Mouse (Mus musculus) brain, embryonic 18.5 days (tissue): ENCODE measurements around the gene Dnah11.
A peak's percentile ranks its signal among the peaks of the same experiment; 100 is the strongest.

ENCODE experiments used
- DNase-seq: peaks from one replicate; pipeline ENCODE4 v3.0.0-alpha.2; 2012; ENCODE audit warnings: low read depth, low spot score

Dnah11 gene

DNA sequence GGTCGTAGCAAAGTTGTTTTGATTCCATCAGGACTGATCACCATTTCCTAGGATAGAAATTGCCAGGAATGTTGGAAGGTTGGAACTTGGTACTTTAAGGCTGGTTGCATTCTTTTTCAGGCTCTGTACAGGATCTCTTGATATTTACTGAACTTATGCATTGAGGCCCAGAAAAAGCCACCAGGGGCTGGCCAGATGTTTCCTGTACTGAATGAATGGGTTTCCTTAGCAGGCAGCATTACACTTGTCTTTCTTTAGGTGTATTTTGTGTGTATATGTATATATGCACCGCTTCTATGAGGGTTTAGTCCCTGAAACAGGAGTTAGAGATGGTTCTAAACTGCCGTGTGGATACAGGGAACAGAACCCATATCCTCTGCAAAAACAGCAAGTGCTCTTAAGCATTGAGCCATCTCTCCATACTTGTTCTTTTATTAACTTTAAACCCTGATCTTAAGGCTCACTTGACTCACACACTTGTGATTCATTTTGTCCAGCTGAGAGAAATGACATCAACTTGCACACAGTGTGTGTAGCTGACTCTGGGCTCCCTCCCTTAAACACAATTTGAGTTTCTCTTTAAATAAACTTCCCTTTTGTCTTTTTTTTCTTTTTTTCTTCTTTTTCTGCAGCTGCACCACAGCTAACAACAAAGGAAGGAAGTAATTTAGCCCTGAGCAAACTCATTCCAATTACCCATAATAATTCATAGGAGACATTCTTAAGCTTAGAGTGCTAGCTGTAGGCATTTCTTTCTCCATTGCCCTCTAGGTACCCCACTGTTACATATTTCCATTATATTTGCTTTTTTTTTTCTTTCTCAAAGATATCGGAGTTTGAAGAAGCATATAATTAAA lies 330.9 kb downstream of the Dnah11 start:
- DNase-seq, result no peak

DNA sequence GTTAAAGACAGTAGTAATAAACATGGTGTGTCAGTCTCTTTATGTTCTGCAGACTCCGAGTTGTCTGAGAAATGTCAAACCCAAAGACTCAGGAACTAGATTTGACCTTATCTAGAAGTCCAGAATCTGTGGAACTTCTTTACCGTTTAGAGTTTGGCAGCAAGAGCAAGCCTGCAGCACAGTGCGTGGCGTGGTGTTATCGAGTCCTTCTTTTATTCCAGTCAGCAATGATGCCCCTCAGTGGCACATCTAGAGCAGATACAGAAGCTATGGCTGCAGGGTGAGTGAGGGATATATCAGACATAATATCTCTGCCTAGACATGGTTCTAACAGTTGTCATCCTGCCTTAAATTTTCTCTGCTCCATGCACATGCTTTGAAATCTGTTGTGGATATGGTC lies 336.2 kb downstream of the Dnah11 start:
- no peak for DNase-seq

DNA sequence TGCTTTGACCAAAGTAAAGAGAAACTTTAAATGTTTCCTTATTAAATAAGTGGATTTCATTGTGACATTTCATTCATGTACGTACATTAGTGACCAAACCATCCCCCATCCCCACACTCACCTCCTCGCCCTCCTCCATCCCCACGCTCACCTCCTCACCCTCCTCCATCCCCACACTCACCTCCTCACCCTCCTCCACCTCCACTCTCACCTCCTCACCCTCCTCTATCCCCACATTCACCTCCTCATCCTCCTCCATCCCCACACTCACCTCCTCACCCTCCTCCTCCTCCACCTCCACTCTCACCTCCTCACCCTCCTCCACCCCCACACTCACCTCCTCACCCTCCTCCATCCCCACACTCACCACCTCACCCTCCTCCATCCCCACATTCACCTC lies 337.6 kb downstream of the Dnah11 start:
- no peak for DNase-seq

DNA sequence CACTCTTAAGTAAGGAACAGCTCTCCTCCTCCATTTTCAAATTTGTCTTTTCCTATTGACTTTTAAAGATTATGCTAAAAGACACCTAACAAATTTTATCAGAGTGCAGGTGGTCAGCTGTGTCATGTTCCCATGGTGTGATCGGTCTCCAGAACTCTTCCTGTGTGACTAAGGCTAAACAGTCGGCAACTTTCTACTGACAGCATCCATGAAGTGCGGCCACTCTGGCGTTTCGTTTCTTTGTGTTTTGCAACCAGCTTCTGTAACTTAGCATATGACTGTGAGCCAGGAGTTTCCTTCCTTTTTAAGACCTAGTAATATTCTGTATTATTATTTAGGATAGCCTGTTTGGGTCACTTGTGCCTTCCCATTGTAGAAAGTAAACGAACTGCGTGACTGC lies 338.0 kb downstream of the Dnah11 start:
- no peak for DNase-seq

DNA sequence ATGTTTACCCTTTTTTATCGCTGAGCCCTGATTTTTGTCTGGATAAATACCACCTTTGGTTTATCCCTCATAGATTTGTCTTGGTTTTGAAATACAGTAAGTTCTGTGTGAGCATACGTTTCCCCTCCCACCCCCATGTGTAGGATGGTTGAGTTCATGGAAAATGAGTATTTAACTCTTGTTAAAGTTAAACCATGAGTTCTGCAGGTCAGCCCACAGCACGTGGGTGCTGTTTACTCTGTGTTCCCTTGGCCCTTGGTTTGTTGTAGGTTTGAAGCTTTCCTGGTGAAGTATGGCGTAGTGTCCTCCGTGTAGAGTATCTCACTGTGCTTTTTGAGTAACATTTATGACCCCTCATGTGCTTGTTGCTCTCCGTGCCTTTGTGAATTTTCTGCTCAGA lies 341.0 kb downstream of the Dnah11 start:
- no peak for DNase-seq

DNA sequence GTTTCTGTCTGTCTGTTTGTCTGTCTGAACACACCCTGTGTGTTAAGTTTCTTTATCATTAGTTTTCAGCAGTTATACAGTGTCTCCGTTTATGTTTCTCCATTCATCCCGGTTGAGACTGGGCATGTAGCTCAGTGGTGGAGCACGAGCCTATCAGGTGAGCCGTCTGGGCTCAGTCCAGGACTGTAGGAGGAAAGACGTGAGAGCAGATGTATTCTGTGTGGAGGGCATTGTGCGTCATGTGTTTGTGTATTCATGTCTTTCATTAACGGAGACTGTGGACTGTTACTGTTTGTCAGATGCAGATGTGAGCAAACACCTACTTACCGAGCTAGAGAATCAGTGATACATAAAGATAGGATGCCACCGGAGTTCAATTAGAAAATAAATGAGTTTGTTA lies 341.8 kb downstream of the Dnah11 start:
- DNase-seq, result no peak

DNA sequence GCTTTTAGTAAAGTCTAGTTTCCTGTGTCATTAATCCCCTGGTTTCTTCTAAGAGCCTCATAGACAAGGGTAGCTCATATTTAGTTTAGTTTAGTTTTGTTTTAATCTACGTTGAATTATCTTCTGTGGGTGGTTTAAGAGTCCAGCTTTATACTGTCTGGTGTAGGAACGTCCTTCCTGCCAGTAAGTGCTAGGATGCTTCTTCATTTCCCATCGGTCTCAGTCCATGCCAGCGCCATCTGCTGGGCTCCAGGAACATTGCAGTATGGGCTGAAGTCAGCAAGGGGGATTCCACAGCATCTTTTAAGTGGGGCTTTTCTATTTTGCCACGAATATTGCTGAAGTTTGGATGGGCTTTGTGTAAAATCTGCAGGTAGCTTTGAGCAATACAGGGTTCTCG lies 345.5 kb downstream of the Dnah11 start:
- no peak for DNase-seq

DNA sequence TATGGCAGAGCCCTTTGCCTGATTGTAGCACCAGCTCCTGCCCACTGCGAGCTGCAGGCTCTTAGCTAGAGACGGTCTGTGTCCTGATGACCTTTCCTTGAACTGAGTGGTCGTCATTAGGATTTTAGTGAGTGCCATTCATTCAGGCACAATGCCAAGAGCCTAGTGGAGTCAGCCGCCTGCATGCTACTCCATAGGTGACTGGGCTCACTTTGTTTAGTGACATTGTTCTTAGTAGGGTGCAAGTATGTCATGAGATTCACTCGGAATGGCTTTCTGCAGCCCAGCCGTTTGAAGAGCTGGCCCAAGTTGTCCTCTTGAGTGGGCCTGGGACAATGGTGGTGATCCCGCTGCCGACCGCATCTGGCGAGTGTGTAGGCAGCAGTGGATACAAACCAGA lies 348.4 kb downstream of the Dnah11 start:
- no peak for DNase-seq

DNA sequence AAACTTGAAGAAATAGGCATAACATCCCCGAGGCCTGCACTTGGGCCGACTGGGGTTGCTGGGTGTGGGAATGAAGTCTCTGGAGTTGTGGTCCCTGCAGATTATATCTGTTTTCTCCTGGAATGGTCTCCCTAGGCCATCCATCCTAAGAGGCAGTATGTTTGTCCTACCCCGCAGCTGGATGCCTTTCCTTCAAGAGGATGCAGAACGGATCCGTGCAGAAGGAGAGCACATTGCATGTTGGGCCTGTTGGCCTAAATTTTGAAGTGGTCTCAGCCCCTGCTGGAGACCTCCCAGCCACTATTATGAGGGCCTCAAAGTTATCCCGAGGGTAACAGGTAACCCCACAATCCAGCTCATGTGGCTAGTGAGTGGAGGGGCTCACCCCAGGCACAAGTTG lies 350.2 kb downstream of the Dnah11 start:
- DNase-seq, result no peak

DNA sequence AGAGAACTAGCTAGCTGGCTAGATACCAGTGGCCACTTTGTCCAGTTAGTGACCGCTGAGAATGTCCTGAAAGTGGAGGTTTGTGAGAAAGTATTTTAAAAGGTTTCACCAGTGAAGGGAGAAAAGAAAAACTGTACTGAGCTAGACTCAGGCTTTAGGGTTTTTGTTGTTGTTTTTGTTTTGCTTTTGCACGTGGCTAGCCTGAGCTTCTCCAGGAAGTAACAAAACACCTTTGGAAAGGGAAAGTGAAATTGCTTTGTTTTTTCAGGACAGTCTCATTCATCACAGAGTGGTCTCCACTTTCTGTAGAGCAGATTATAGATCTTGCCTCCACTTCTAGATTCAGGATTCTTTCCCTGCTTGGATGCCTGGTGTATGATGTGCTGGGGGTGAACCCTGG lies 353.9 kb downstream of the Dnah11 start:
- no peak for DNase-seq

DNA sequence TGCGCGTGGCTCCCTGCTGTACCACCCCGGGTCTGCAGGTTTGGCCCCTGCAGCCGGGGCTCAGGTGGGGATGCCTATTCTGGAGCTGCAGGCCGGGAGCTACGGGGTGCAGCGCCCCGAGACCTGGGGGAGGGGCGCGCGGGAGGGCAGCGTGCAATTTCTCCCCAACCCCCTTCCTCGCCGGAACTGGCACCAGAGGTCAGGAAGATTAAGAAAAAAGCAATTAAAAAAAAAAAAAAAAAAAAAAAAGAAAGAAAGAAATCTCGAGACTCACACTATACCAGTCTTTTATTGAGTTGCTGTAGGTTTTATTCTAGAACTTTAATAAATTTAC lies 354.8 kb downstream of the Dnah11 start:
- no peak for DNase-seq

DNA sequence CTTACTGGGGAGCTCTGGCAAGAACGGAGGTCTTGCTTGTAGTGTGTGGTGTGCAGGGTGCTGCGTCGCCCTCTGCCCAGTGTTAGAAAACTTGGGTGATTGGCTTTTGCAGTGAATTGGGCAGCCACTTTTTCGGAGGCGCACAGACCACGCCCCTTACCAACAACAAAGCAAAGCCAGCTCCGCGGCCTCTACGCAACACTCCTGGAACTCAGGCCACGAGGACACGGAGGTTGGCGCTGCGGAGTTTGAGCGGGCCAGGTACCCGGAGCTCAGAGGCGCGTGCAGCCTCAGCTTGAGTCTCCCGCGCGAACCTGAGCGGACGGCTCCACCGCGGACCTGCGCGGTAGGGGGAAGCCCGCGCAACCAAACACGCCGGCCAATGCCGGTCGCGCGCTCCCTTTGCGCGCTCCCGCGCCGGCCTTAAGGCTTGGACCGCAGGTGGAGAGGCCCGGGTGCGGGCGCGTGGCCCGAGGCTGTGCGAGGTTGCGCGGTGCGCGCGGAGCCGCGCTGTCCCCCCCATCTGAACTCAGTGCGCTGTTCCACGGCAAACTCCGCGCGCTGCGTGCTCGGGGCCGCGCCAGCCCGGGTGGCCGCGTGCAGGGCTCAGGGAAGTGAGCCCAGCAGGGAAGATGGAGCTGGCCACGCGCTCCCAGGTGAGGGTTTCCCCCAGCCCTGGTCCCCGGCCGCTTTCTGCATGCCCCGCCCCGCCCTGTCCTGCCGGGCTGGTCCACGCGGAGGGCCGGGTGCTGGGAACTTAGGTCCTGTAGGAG lies 355.4 kb downstream of the Dnah11 start:
- peak; percentile 16 for DNase-seq

DNA sequence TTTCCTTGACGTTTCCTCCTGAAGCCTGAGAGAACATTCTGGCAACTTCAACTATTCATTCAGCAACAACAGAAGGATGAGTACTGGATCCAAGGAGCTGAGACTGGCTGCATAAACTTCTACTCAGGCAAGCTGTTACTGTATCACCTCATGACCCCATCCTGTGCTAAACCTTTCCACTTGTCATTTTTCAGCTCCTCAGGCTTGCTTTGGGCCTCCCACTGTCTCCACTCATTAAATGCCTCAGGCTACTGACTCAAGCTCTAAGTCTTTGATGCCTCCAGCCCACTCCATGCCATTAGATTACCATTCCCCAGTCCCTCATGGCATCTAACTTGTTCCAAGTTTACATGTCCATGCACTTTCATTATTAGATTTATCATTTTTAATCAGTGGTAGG lies 356.2 kb downstream of the Dnah11 start:
- no peak for DNase-seq

DNA sequence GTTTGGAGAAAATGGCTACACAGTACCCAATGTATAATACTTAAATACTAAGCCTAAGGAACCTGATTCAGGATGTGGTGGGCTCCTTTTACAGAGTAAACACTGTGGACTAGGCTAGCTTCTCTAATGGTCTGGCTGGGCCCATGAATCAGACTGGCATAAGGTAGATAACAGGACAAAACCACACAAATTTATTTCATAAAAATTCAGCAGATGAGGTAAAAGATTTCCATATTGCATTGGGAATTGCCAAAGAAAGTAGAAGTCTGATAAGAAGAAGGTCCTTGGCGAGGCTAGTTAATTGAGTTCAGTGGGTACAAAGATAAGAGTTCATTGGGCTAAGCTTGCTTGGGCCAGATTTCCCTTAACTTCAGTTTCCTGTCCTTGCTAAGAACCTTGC lies 358.1 kb downstream of the Dnah11 start:
- DNase-seq, result no peak

DNA sequence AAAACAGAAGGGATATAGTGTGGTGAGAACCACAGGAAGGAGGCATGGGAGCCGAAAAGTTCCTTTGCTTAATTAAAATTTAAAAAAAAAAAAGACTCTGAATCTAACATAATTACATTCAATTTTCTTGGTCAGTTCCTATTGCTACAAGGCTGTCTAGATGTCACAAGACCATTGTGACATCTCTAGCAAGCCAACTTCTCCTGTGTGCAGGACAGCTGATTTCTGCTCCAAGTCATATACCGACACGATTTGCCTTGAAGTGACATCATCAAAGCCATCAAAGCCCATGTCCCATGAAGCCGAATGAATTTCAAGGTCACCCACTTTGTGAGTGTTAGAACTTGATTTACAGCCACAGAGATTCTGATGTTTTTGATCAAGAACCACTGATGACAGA lies 361.5 kb downstream of the Dnah11 start:
- DNase-seq, result no peak

DNA sequence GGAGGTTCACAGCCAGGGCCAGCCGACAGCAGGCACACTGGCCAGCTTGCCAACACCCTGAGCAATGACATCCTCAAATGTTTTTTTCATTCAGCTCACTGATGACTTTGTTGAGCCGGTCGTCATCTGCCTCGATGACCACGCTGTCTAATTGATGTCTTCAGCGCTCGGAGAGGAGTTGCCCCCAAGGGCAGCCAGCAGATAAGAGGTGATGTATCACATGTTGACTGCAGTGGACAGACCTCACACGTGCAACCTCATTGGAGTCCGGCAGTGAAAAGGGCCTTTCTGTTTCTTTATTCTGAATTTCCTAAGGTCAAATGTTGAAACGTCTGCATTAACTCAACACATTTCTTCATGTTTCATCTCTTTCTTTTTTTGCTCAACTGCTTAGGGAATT lies 363.5 kb downstream of the Dnah11 start:
- DNase-seq, result no peak

DNA sequence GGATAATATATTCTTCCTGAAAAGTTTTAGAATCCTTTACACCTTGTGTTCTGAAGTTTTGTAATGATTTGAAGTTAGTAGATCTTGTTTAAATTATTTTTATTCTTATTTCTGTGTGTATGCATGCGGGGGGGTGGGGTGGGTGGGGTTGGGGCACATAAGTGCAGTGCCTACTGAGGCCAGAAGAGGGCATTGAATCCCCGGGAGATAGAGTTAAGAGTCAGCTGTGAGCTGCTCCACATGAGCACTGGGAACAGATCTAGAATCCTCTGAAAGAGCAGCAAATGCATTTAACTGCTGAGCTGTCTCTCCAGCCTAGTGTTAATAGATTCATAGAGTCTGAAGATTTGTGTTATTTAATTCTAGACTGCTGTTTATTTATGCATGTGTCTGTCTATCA lies 364.2 kb downstream of the Dnah11 start:
- no peak for DNase-seq

DNA sequence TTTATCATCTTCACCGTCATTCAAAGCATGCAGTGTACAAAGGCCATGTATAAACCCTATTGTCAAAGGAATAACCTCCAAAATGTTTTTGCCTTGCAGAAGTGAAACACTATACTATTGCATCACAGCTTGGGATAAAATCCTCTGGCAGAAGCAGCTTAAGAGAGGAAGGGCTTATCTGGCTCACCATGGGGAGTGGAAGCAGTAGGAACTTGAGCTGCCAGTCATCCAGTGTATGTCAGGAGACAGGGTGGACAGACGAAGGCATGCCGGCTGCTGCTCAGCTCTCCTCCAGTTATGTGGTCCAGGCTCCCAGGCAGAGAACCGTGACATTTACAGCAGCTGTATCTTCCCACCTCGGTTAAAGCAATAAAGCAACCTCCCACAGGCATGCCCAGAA lies 366.7 kb downstream of the Dnah11 start:
- no peak for DNase-seq

DNA sequence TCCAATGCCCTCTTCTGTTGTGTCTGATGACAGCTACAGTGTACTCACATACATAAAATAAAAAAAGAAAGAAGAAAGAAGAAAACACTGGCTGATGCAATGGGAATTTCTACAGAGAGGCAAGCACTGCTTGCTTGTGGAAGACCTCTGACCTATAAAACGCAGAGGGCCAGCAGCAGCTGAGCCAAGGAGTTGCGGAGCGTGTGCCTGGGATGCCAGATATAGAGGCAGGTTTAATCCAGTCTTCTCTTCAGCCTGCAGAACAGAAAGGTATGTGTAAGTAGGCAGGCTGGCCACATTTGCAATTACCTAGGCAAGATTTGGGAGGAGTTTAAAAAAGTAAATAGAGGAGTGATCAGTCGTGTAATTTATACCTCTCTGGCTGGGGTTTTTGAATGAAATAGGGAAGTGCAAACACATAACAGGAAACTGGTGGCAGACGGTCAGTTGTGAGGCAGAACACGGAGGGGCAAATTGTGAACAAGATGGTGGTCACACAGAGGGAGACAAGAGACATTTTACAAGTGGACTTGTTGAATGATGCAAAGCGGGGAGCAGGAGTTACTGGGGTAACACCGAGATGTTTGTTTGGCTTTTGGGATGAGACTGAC lies 367.4 kb downstream of the Dnah11 start:
- DNase-seq, result no peak

DNA sequence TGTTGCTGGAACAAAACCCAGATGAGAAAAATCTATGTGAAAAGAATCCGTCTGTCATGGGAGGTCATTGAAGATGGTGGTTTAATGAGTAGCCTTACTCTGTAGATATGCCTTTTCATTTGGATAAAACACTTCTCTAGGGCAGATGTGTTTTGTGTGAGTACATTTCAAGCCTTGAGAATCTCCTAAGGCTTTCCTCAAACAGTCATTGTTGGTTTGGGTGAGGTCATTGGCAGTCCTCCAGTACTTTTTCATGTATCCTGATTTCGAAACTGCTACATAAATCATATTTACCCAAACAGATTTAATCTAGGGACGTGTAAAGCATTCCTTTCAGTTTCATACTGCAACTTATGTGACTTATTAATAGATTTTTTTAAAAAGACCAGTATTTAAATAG lies 370.5 kb downstream of the Dnah11 start:
- DNase-seq, result no peak
